Mouse (Mus musculus) erythroid progenitor cell, adult 5-6 weeks (primary cell): Measurements from ENCODE around the gene Dpf3. TPM values are rescaled to one million over a fixed set of nuclear protein-coding genes. Genes with fewer than 3 reads are reported as not detected.

Source experiments
- ATAC-seq: replicated peaks from 2 replicates; pipeline ENCODE4 v1.8.0; 2016; ENCODE audit warnings: moderate number of reproducible peaks, mild to moderate bottlenecking, moderate TSS enrichment, inconsistent platforms; ENCODE audit not compliant: poor library complexity, low FRiP score, severe bottlenecking
- total RNA-seq, 2 experiments: library from RNA; stranded (forward) in 1 of 2; stranded (reverse) in 1 of 2; fragments of 150-400 nt in 1 of 2; fragments of 186-747, 209-891 nt in 1 of 2; gene quantifications; 2 replicates each; pipeline versions ENCODE4 v1.2.3 to v1.2.4; 2015 to 2017; ENCODE audit warnings: low replicate concordance in 2 of 2

The Dpf3 gene
- total RNA-seq, 2 experiments from 2014 or later: 40.7 to 194 TPM

- peak; percentile 84 for ATAC-seq
Measured at GRCm38 (mm10) chr12:83424720-83425444, 62.6 kb downstream of the Dpf3 start.

GRCm38 (mm10) chr12:83424086-83424719 is 63.3 kb downstream of the Dpf3 start:
- ATAC-seq: peak; percentile 75

GRCm38 (mm10) chr12:83420346-83420745 is 67.2 kb downstream of the Dpf3 start:
- ATAC-seq: no peak

GRCm38 (mm10) chr12:83415207-83415606 is 72.3 kb downstream of the Dpf3 start:
- ATAC-seq: no peak

GRCm38 (mm10) chr12:83413684-83414083 is 73.8 kb downstream of the Dpf3 start:
- no peak for ATAC-seq

- no peak for ATAC-seq
Measured at GRCm38 (mm10) chr12:83411721-83412521, 75.6 kb downstream of the Dpf3 start.

GRCm38 (mm10) chr12:83411032-83411431 is 76.5 kb downstream of the Dpf3 start:
- no peak for ATAC-seq

- no peak for ATAC-seq
Measured at GRCm38 (mm10) chr12:83405374-83406125, 82.0 kb downstream of the Dpf3 start.

GRCm38 (mm10) chr12:83402270-83402669 is 85.2 kb downstream of the Dpf3 start:
- no peak for ATAC-seq

GRCm38 (mm10) chr12:83392011-83392410 is 95.5 kb downstream of the Dpf3 start:
- ATAC-seq: no peak

GRCm38 (mm10) chr12:83387554-83387953 is 100.0 kb downstream of the Dpf3 start:
- no peak for ATAC-seq

GRCm38 (mm10) chr12:83381072-83381471 is 106.4 kb downstream of the Dpf3 start:
- ATAC-seq: no peak

GRCm38 (mm10) chr12:83380016-83380415 is 107.5 kb downstream of the Dpf3 start:
- no peak for ATAC-seq

GRCm38 (mm10) chr12:83375015-83375831 is 112.3 kb downstream of the Dpf3 start:
- peak; percentile 93 for ATAC-seq

- no peak for ATAC-seq
Measured at GRCm38 (mm10) chr12:83373081-83373480, 114.4 kb downstream of the Dpf3 start.

- ATAC-seq: no peak
Measured at GRCm38 (mm10) chr12:83372290-83372689, 115.2 kb downstream of the Dpf3 start.

GRCm38 (mm10) chr12:83370221-83370620 is 117.3 kb downstream of the Dpf3 start:
- peak; percentile 73 for ATAC-seq

GRCm38 (mm10) chr12:83369416-83369815 is 118.1 kb downstream of the Dpf3 start:
- no peak for ATAC-seq

GRCm38 (mm10) chr12:83367486-83367885 is 120.0 kb downstream of the Dpf3 start:
- no peak for ATAC-seq
